Mouse (Mus musculus): ENCODE results near the gene Defb28.

Defb28 gene

GRCm38 (mm10) chr2:152539944-152540710 lies 22.1 kb downstream of the Defb28 start, which contains the start of gene Defb29:
Defb29 (minus strand) TSS chr2:152540098.
- Histone ChIP-seq H3K36me3 (ENCODE audit: control insufficient read depth, insufficient read depth, low read length, poor library complexity, severe bottlenecking) (no peaks in the 10 kb centered on the region), H3K27me3 (ENCODE audit: control insufficient read depth, insufficient read depth, low read length, poor library complexity, severe bottlenecking) (no peaks in the 10 kb centered on the region; the same call in 1 of the 2 replicates)
- no peak for DNase-seq (ENCODE audit: low read depth, low spot score)

DNA sequence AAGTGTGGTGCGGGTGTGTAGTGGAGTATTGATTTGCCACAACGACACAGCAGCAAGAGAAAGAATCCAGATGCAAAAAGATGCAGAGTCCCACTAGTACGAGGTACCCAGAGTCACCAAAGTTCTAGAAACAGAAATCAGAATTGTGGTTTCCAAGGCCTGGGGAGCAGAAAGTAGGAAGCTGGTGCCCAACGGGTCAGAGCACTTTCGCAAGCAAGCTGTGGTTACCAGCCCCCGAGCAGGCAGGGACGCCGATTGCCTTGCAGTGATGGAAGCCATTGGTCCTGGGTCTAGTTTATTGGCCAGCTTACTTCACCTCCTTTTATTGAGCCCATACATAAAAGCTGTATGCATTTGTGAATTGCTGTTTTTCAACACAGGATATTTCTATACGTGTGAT lies 23.9 kb downstream of the Defb28 start:
- Histone ChIP-seq H3K36me3 (ENCODE audit: control insufficient read depth, insufficient read depth, low read length, poor library complexity, severe bottlenecking) (no peaks in the 10 kb centered on the region), H3K27me3 (ENCODE audit: control insufficient read depth, insufficient read depth, low read length, poor library complexity, severe bottlenecking) (no peaks in the 10 kb centered on the region; the same call in 1 of the 2 replicates)
- DNase-seq (ENCODE audit: low read depth, low spot score), result no peak

GRCm38 (mm10) chr2:152542897-152543296 lies 24.8 kb downstream of the Defb28 start:
- no peak for DNase-seq (ENCODE audit: low read depth, low spot score)
- H3K27me3 ChIP-seq (ENCODE audit: control insufficient read depth, insufficient read depth, low read length, poor library complexity, severe bottlenecking), result no peaks in the 10 kb centered on the region; the same call in 1 of the 2 replicates
- no peaks in the 10 kb centered on the region for H3K36me3 ChIP-seq (ENCODE audit: control insufficient read depth, insufficient read depth, low read length, poor library complexity, severe bottlenecking)

DNA sequence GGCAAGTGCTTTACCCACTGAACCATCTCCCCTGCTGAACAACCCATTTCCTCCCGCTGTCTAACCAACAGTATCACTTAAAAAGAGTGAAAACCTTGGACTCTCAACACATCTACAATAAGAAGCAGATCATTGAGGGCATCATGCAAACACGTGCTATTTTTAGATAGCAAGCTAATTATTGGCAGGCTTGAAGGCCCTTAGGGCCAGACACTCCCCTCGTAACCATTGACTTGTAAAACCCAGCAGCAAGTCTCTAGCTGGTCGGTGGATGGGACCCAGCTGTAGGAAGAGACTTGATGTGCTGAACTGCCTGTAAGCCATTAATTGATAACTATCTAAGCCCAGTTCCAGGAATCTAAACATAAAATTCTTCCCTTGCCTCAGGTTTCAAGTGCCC lies 25.4 kb downstream of the Defb28 start:
- Histone ChIP-seq H3K27me3 (ENCODE audit: control insufficient read depth, insufficient read depth, low read length, poor library complexity, severe bottlenecking) (no peaks in the 10 kb centered on the region; the same call in 1 of the 2 replicates), H3K36me3 (ENCODE audit: control insufficient read depth, insufficient read depth, low read length, poor library complexity, severe bottlenecking) (no peaks in the 10 kb centered on the region)
- no peak for DNase-seq (ENCODE audit: low read depth, low spot score)

- Histone ChIP-seq H3K27me3 (ENCODE audit: control insufficient read depth, insufficient read depth, low read length, poor library complexity, severe bottlenecking) (no peaks in the 10 kb centered on the region; the same call in 1 of the 2 replicates), H3K36me3 (ENCODE audit: control insufficient read depth, insufficient read depth, low read length, poor library complexity, severe bottlenecking) (no peaks in the 10 kb centered on the region)
- DNase-seq (ENCODE audit: low read depth, low spot score), result no peak
Observed at GRCm38 (mm10) chr2:152544691-152545090, 26.6 kb downstream of the Defb28 start.

- H3K27me3 ChIP-seq (ENCODE audit: control insufficient read depth, insufficient read depth, low read length, poor library complexity, severe bottlenecking), result no peaks in the 10 kb centered on the region; the same call in 1 of the 2 replicates
- no peak for DNase-seq (ENCODE audit: low read depth, low spot score)
- H3K36me3 ChIP-seq (ENCODE audit: control insufficient read depth, insufficient read depth, low read length, poor library complexity, severe bottlenecking), result no peaks in the 10 kb centered on the region
Observed at GRCm38 (mm10) chr2:152548124-152548523, 30.1 kb downstream of the Defb28 start.

- Histone ChIP-seq H3K27me3 (ENCODE audit: control insufficient read depth, insufficient read depth, low read length, poor library complexity, severe bottlenecking) (no peaks in the 10 kb centered on the region), H3K36me3 (ENCODE audit: control insufficient read depth, insufficient read depth, low read length, poor library complexity, severe bottlenecking) (no peaks in the 10 kb centered on the region)
- DNase-seq (ENCODE audit: low read depth, low spot score), result peak; percentile 25
Observed at GRCm38 (mm10) chr2:152553774-152554423, 35.8 kb downstream of the Defb28 start.

- no peaks in the 10 kb centered on the region for H3K36me3 ChIP-seq (ENCODE audit: control insufficient read depth, insufficient read depth, low read length, poor library complexity, severe bottlenecking)
- no peaks in the 10 kb centered on the region for H3K27me3 ChIP-seq (ENCODE audit: control insufficient read depth, insufficient read depth, low read length, poor library complexity, severe bottlenecking)
- no peak for DNase-seq (ENCODE audit: low read depth, low spot score)
Observed at GRCm38 (mm10) chr2:152556655-152557054, 38.6 kb downstream of the Defb28 start.

GRCm38 (mm10) chr2:152569038-152569437 lies 51.0 kb downstream of the Defb28 start, which contains the start of gene Gm17416:
Gm17416 (plus strand) TSS chr2:152569338.
- no peaks in the 10 kb centered on the region for H3K27me3 ChIP-seq (ENCODE audit: control insufficient read depth, insufficient read depth, low read length, poor library complexity, severe bottlenecking)
- no peaks in the 10 kb centered on the region for H3K36me3 ChIP-seq (ENCODE audit: control insufficient read depth, insufficient read depth, low read length, poor library complexity, severe bottlenecking)
- DNase-seq (ENCODE audit: low read depth, low spot score), result no peak

DNA sequence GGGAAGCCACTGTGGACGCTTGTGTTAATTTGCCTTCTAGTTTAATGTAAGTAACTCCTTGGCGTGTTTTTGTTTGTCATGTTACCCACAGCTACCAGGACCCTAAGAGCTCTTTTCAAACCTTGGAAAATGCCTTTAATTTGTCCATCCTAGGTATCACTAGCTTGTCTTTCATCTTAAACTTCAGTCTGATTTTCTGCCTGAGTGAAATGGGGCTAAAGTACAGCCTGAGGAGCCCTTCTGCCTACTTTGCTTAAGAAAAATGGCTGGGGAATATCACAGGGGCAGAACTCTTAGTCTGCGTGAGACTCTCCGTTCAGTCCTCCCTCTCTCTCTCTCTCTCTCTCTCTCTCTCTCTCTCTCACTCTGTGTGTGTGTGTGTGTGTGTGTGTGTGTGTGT lies 51.8 kb downstream of the Defb28 start:
- DNase-seq (ENCODE audit: low read depth, low spot score), result no peak
- no peaks in the 10 kb centered on the region for H3K27me3 ChIP-seq (ENCODE audit: control insufficient read depth, insufficient read depth, low read length, poor library complexity, severe bottlenecking)

DNA sequence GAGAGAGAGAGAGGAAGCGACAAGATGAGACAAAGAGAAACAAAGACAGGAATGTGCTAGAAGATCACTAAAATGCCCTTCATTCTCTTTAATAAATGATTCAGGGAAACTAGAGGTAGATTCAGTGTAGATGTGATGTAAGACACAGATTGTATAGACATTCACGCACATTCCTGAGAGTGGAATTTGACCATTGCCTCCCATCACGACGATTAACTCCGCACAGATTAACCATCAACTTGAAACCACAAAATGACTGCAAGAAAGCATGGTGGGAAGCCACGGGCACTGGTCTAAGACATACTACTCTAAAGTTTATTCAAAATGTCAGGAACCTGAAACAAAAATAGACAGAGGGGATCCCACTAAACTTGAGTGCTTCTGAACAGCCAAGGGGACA lies 52.3 kb downstream of the Defb28 start:
- Histone ChIP-seq H3K36me3 (ENCODE audit: control insufficient read depth, insufficient read depth, low read length, poor library complexity, severe bottlenecking) (no peaks in the 10 kb centered on the region), H3K27me3 (ENCODE audit: control insufficient read depth, insufficient read depth, low read length, poor library complexity, severe bottlenecking) (no peaks in the 10 kb centered on the region)
- no peak for DNase-seq (ENCODE audit: low read depth, low spot score)

More for the DNA sequence above, 51.8 kb downstream of the Defb28 start:
- H3K36me3 ChIP-seq (ENCODE audit: control insufficient read depth, insufficient read depth, low read length, poor library complexity, severe bottlenecking), result no peaks in the 10 kb centered on the region

All from splenic B cell, adult 2 months (primary cell).